Mouse (Mus musculus) intestine, embryonic 15.5 days (tissue): Measurements from ENCODE around the gene Adam3. TPM values are rescaled to one million over a fixed set of nuclear protein-coding genes. Genes with fewer than 3 reads are reported as not detected.

ENCODE experiments used
- ATAC-seq: fragments of 200-750 bp; cut with Nextera tagmentation; 2 replicates; pipeline ENCODE4 v1.8.0; 2017; ENCODE audit warnings: moderate TSS enrichment, moderate library complexity
- H3K27ac ChIP-seq: fragments of 300-500 bp; sonication (generic); 2 replicates; pipeline ENCODE4 v1.5.1; 2015; ENCODE audit warnings: mild to moderate bottlenecking, inconsistent platforms
- H3K27me3 ChIP-seq: fragments of 300-500 bp; sonication (generic); replicated peaks from 2 replicates; pipeline ENCODE4 v1.6.1; 2015; ENCODE audit warnings: inconsistent platforms
- H3K36me3 ChIP-seq: fragments of 300-500 bp; sonication (generic); 2 replicates; pipeline ENCODE4 v1.6.1; 2015; ENCODE audit warnings: inconsistent platforms
- H3K4me1 ChIP-seq: fragments of 300-500 bp; sonication (generic); replicated peaks from 2 replicates; pipeline ENCODE4 v1.6.1; 2015; ENCODE audit warnings: inconsistent platforms
- H3K4me2 ChIP-seq: fragments of 300-500 bp; sonication (generic); replicated peaks from 2 replicates; pipeline ENCODE4 v1.6.1; 2015; ENCODE audit warnings: mild to moderate bottlenecking, inconsistent platforms
- H3K4me3 ChIP-seq: fragments of 300-500 bp; sonication (generic); replicated peaks from 2 replicates; pipeline ENCODE4 v1.5.1; 2015; ENCODE audit warnings: inconsistent platforms
- H3K9ac ChIP-seq: fragments of 300-500 bp; sonication (generic); 2 replicates; pipeline ENCODE4 v1.6.1; 2015; ENCODE audit warnings: inconsistent platforms
- H3K9me3 ChIP-seq: fragments of 300-500 bp; sonication (generic); 2 replicates; pipeline ENCODE4 v1.6.1; 2016; ENCODE audit warnings: inconsistent platforms
- WGBS: fragments of 180-500 bp; shearing (Covaris S2); methylation state at CpG from one replicate; pipeline ENCODE4 v1.1.7; 2015; 5-methylcytosine and 5-hydroxymethylcytosine counted together
- polyA plus RNA-seq: library from polyadenylated mRNA; unstranded; fragments of >200 nt; fragmentation: Nextera tagmentation; extraction: Ambion mirVana; gene quantifications from 2 replicates; pipeline ENCODE4 v1.2.1, GENCODE M21; 2015

The Adam3 gene
- 0.15 and 0.16 TPM in 2 replicates for polyA plus RNA-seq

- no peak within 1 kb of the TSS for H3K4me2 ChIP-seq
- no peak for ATAC-seq
- H3K27me3 ChIP-seq = no peaks in the 10 kb centered on the region
- no peaks in the 10 kb centered on the region for H3K4me1 ChIP-seq
- H3K4me3 ChIP-seq = no peak within 1 kb of the TSS
- no peaks in the 10 kb centered on the region for H3K36me3 ChIP-seq
- H3K9me3 ChIP-seq = no peaks in the 10 kb centered on the region
- WGBS = 54% methylated on average over 11 of the region's 11 CpGs
- no peak within 1 kb of the TSS for H3K9ac ChIP-seq
- H3K27ac ChIP-seq = no peak within 1 kb of the TSS
These were observed at the start of gene Adam3 for GRCm38 (mm10) chr8:24725630-24726029. Gene Adam3, minus strand, starts transcription at chr8:24725852.

- peak; percentile 25; the same call in 1 of the 2 replicates for ATAC-seq
- WGBS = 47% methylated on average over 16 of the region's 16 CpGs
- no peak overlapping the region for H3K4me2 ChIP-seq
These were observed 596 bp downstream of the Adam3 start for GRCm38 (mm10) chr8:24724886-24725626.

More at GRCm38 (mm10) chr8:24724886-24725626, 596 bp downstream of the Adam3 start:
- Histone ChIP-seq H3K27me3 (no peaks in the 10 kb centered on the region), H3K4me3 (no peak overlapping the region), H3K36me3 (no peaks in the 10 kb centered on the region), H3K9me3 (no peaks in the 10 kb centered on the region), H3K27ac (no peak overlapping the region), H3K9ac (no peak overlapping the region), H3K4me1 (no peaks in the 10 kb centered on the region)

Other genes with a start within 250 kb of the Adam3 start
- gene Adam5, start 98.5 kb upstream of the Adam3 start, polyA plus RNA-seq = 0.58 and 0.63 TPM in 2 replicates